Comparison of ENCODE assay signal across 19 mouse cellular contexts in the genomic region with DNA sequence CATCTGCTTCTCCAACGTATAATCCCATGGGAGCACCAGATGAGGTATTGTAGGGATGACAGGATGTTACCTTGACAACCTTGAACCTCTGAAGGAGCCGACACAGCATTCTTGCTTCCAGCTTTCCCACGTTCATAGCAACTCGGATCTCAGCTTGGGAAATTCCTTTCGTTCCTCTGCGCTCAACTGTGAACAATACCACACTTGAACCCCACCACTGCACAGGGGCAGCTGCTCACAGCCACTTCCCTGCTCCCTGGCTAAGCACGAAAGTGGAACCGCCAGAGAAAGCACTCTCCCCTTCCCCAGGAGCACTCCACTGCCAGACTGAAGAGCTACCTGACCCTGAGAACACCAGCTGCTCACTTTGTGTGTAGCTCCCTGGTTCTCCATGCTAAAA. TPM values are rescaled to one million over a fixed set of nuclear protein-coding genes. Genes with fewer than 3 reads are reported as not detected.
DNase-seq lines count a peak whose midpoint lies in the region; ATAC-seq and TF ChIP-seq lines count a peak whose summit lies in the region.
"Had no signal": no experiment of that assay in that cellular context is flagged by ENCODE, and none has a peak within 500 bp of the region (broad histone marks: within the 10 kb centered on the region; RNA-seq: fewer than 3 reads in every experiment).

No protein-coding gene starts in this region.

- no peak overlapping the region for H3K4me3 ChIP-seq in lung, postnatal 0 days (ENCODE audit: low read depth, low read length)
- H3K4me3 ChIP-seq: embryonic facial prominence, embryonic 13.5 days; intestine, embryonic 15.5 days; limb, embryonic 15.5 days; neural tube, embryonic 12.5 days had no signal

- 72% methylated on average over 8 of the region's 8 CpGs for WGBS in lung, postnatal 0 days

- ATAC-seq in lung, postnatal 0 days: no peak; the same call in 1 of the 2 replicates
- ATAC-seq: activated CD4-positive, CD25-positive, alpha-beta regulatory T cell, adult 4 months; CD4-positive, CD25-positive, alpha-beta regulatory T cell, adult 4 months; intestine, embryonic 15.5 days had no signal

- TF ChIP-seq EP300 in lung, postnatal 0 days (IDR thresholded peaks at IDR 0.05): no peak

- no peaks in the 10 kb centered on the region for H3K27me3 ChIP-seq in lung, postnatal 0 days (replicated peaks; ENCODE audit: insufficient read depth, low read length)
- H3K27me3 ChIP-seq: embryonic facial prominence, embryonic 13.5 days; intestine, embryonic 15.5 days; limb, embryonic 15.5 days; neural tube, embryonic 12.5 days had no signal

- peak; percentile 8 to 11 for DNase-seq in lung, adult 18-20 months
- no peak for DNase-seq in lung, postnatal 0 days (ENCODE audit: low spot score)
- peak; percentile 27 for DNase-seq in brain, adult 2 months (ENCODE audit: low read depth, low spot score)
- DNase-seq in kidney, adult 8-10 months: peak; percentile 28 to 50
- peak; percentile 44 to 63 for DNase-seq in kidney, postnatal 4 days
- DNase-seq in adrenal gland, postnatal 14 days: no peak
- DNase-seq in right cerebral cortex, postnatal 4 days: no peak
- DNase-seq: adrenal gland, postnatal 36 days; cerebellum, postnatal 10 days; layer of hippocampus, adult 9-11 months; lung, adult 2 months; thymus, adult 18-20 months had no signal

- no peak overlapping the region for H3K27ac ChIP-seq in lung, postnatal 0 days (ENCODE audit: low read length)
- H3K27ac ChIP-seq: embryonic facial prominence, embryonic 13.5 days; intestine, embryonic 15.5 days; limb, embryonic 15.5 days; neural tube, embryonic 12.5 days had no signal

- no peaks in the 10 kb centered on the region for H3K4me1 ChIP-seq in lung, postnatal 0 days (ENCODE audit: insufficient read depth, low read depth, low read length)
- H3K4me1 ChIP-seq: embryonic facial prominence, embryonic 13.5 days; intestine, embryonic 15.5 days; limb, embryonic 15.5 days; neural tube, embryonic 12.5 days had no signal

- no peak overlapping the region for H3K4me2 ChIP-seq in lung, postnatal 0 days (replicated peaks; ENCODE audit: low read depth, low read length)
- H3K4me2 ChIP-seq: embryonic facial prominence, embryonic 13.5 days; heart, embryonic 11.5 days; intestine, embryonic 15.5 days; limb, embryonic 15.5 days; neural tube, embryonic 12.5 days had no signal

- H3K9me3 ChIP-seq in lung, postnatal 0 days (ENCODE audit: low read length): no peaks in the 10 kb centered on the region
- H3K9me3 ChIP-seq: embryonic facial prominence, embryonic 13.5 days; intestine, embryonic 15.5 days; limb, embryonic 15.5 days; neural tube, embryonic 12.5 days had no signal

- peaks cover 67% of the 10 kb centered on the region for H3K36me3 ChIP-seq in lung, postnatal 0 days (ENCODE audit: insufficient read depth, low read length)

- TF ChIP-seq CTCF in lung, postnatal 0 days (IDR thresholded peaks at IDR 0.05): no peak

- no peak overlapping the region for H3K9ac ChIP-seq in lung, postnatal 0 days (replicated peaks; ENCODE audit: low read depth)
- H3K9ac ChIP-seq: embryonic facial prominence, embryonic 13.5 days; intestine, embryonic 15.5 days; limb, embryonic 15.5 days; neural tube, embryonic 12.5 days had no signal

RNA-seq across cellular contexts. Expression of a gene that starts 28.8 kb away (rescaled TPM):
- 13.6 and 16.5 TPM in 2 replicates for polyA plus RNA-seq in lung, postnatal 0 days (2015; fragmentation: Nextera tagmentation; extraction: Ambion mirVana)
- 61.0 and 66.2 TPM in 2 replicates for total RNA-seq in adrenal gland, postnatal 14 days (2021)

RNA-seq across cellular contexts. Expression of a gene that starts 28.9 kb away (rescaled TPM):
- polyA plus RNA-seq in lung, postnatal 0 days (2015; fragmentation: Nextera tagmentation; extraction: Ambion mirVana): 5.3 and 5.8 TPM in 2 replicates
- total RNA-seq in adrenal gland, postnatal 14 days (2021): 16.6 and 16.7 TPM in 2 replicates

Comparison
In these comparisons a context has a peak if more than half of its experiments do, and no peak if none do; other contexts are left out.
1. DNase-seq: peak in lung, adult 18-20 months (2 of 2), brain, adult 2 months (single experiment), kidney, adult 8-10 months (2 of 2) and kidney, postnatal 4 days (2 of 2); none in lung, postnatal 0 days (single experiment), adrenal gland, postnatal 14 days (single experiment) and right cerebral cortex, postnatal 4 days (single experiment).